Mouse (Mus musculus) midbrain, embryonic 15.5 days (tissue): Measurements from ENCODE around the gene Pacs1. TPM values are rescaled to one million over a fixed set of nuclear protein-coding genes. Genes with fewer than 3 reads are reported as not detected.

Experiments
- ATAC-seq: fragments of 200-750 bp; cut with Nextera tagmentation; replicated peaks from 2 replicates; pipeline ENCODE4 v1.8.0; 2017; ENCODE audit warnings: moderate TSS enrichment
- H3K27ac ChIP-seq: fragments of 300-500 bp; sonication (generic); 2 replicates; pipeline ENCODE4 v1.5.1; 2015; ENCODE audit warnings: mild to moderate bottlenecking, inconsistent platforms
- H3K27me3 ChIP-seq: fragments of 300-500 bp; sonication (generic); replicated peaks from 2 replicates; pipeline ENCODE4 v1.6.1; 2015; ENCODE audit warnings: inconsistent platforms
- H3K36me3 ChIP-seq: fragments of 300-500 bp; sonication (generic); replicated peaks from 2 replicates; pipeline ENCODE4 v1.6.1; 2015; ENCODE audit warnings: inconsistent platforms
- H3K4me1 ChIP-seq: fragments of 300-500 bp; sonication (generic); 2 replicates; pipeline ENCODE4 v1.6.1; 2015; ENCODE audit warnings: inconsistent platforms
- H3K4me2 ChIP-seq: fragments of 300-500 bp; sonication (generic); 2 replicates; pipeline ENCODE4 v1.6.1; 2015; ENCODE audit warnings: inconsistent platforms, mild to moderate bottlenecking, moderate library complexity
- H3K4me3 ChIP-seq: fragments of 300-500 bp; sonication (generic); 2 replicates; pipeline ENCODE4 v1.5.1; 2015; ENCODE audit warnings: mild to moderate bottlenecking, inconsistent platforms
- H3K9ac ChIP-seq: fragments of 300-500 bp; sonication (generic); 2 replicates; pipeline ENCODE4 v1.6.1; 2015; ENCODE audit warnings: mild to moderate bottlenecking, inconsistent platforms
- H3K9me3 ChIP-seq: fragments of 300-500 bp; sonication (generic); 2 replicates; pipeline ENCODE4 v1.6.1; 2016; ENCODE audit warnings: inconsistent platforms
- WGBS: fragments of 180-500 bp; shearing (Covaris S2); methylation state at CpG from one replicate; pipeline ENCODE4 v1.1.7; 2015; ENCODE audit warnings: mixed read lengths; 5-methylcytosine and 5-hydroxymethylcytosine counted together
- polyA plus RNA-seq: library from polyadenylated mRNA; unstranded; fragments of >200 nt; fragmentation: Nextera tagmentation; extraction: Ambion mirVana; gene quantifications from 2 replicates; pipeline ENCODE4 v1.2.1, GENCODE M21; 2015

Gene Pacs1
- polyA plus RNA-seq: 55.3 and 55.7 TPM in 2 replicates

GRCm38 (mm10) chr19:5272801-5273733 lies at the start of gene Pacs1:
Gene Pacs1, minus strand, starts transcription at chr19:5273119.
- Histone ChIP-seq H3K27me3 (no peaks in the 10 kb centered on the region), H3K27ac (peak within 1 kb of the TSS; percentile 93), H3K36me3 (peaks cover 20% of the 10 kb centered on the region), H3K4me2 (peak within 1 kb of the TSS; percentile 73), H3K4me1 (peaks cover 40% of the 10 kb centered on the region), H3K9me3 (no peaks in the 10 kb centered on the region), H3K4me3 (peak within 1 kb of the TSS; percentile 83), H3K9ac (peak within 1 kb of the TSS; percentile 86)
- WGBS: 1% methylated on average over 73 of the region's 97 CpGs
- ATAC-seq: peak; percentile 89

- no peak for ATAC-seq
- Histone ChIP-seq H3K27me3 (no peaks in the 10 kb centered on the region), H3K4me3 (no peak overlapping the region), H3K36me3 (no peaks in the 10 kb centered on the region), H3K4me1 (no peaks in the 10 kb centered on the region), H3K9ac (no peak overlapping the region), H3K9me3 (no peaks in the 10 kb centered on the region), H3K27ac (no peak overlapping the region), H3K4me2 (no peak overlapping the region)
- 91% methylated on average over 8 of the region's 8 CpGs for WGBS
These were observed 40.3 kb upstream of the Pacs1 start for GRCm38 (mm10) chr19:5313189-5313588.

- no peaks in the 10 kb centered on the region for H3K4me1 ChIP-seq
- no peaks in the 10 kb centered on the region for H3K27me3 ChIP-seq
- no peak overlapping the region for H3K9ac ChIP-seq
- no peak overlapping the region for H3K4me3 ChIP-seq
- H3K27ac ChIP-seq: no peak overlapping the region
- ATAC-seq: no peak
- WGBS: 83% methylated on average over 7 of the region's 7 CpGs
- H3K4me2 ChIP-seq: no peak overlapping the region
- peaks cover 30% of the 10 kb centered on the region for H3K36me3 ChIP-seq
- H3K9me3 ChIP-seq: no peaks in the 10 kb centered on the region
These were observed 36.1 kb upstream of the Pacs1 start for GRCm38 (mm10) chr19:5309025-5309424.

GRCm38 (mm10) chr19:5306968-5307734 lies 34.2 kb upstream of the Pacs1 start:
- ATAC-seq: no peak
- no peaks in the 10 kb centered on the region for H3K4me1 ChIP-seq
- H3K9me3 ChIP-seq: no peaks in the 10 kb centered on the region
- peak overlapping the region; percentile 10; the same call in 1 of the 2 replicates for H3K4me2 ChIP-seq
- H3K9ac ChIP-seq: no peak overlapping the region
- WGBS: 54% methylated on average over 98 of the region's 98 CpGs
- H3K27me3 ChIP-seq: no peaks in the 10 kb centered on the region
- H3K36me3 ChIP-seq: peaks cover 42% of the 10 kb centered on the region
- H3K27ac ChIP-seq: no peak overlapping the region
- H3K4me3 ChIP-seq: no peak overlapping the region

GRCm38 (mm10) chr19:5306279-5306678 lies 33.4 kb upstream of the Pacs1 start:
- H3K36me3 ChIP-seq: peaks cover 42% of the 10 kb centered on the region
- no peak overlapping the region for H3K4me2 ChIP-seq
- no peaks in the 10 kb centered on the region for H3K4me1 ChIP-seq
- H3K27me3 ChIP-seq: no peaks in the 10 kb centered on the region
- ATAC-seq: no peak
- no peaks in the 10 kb centered on the region for H3K9me3 ChIP-seq
- WGBS: 83% methylated on average over 6 of the region's 6 CpGs
- H3K4me3 ChIP-seq: no peak overlapping the region
- H3K27ac ChIP-seq: no peak overlapping the region
- H3K9ac ChIP-seq: no peak overlapping the region

GRCm38 (mm10) chr19:5302455-5302854 lies 29.5 kb upstream of the Pacs1 start:
- Histone ChIP-seq H3K27ac (no peak overlapping the region), H3K9me3 (no peaks in the 10 kb centered on the region), H3K27me3 (no peaks in the 10 kb centered on the region), H3K4me3 (no peak overlapping the region), H3K36me3 (peaks cover 36% of the 10 kb centered on the region), H3K4me2 (no peak overlapping the region), H3K4me1 (peaks cover 25% of the 10 kb centered on the region), H3K9ac (no peak overlapping the region)
- ATAC-seq: no peak
- 23% methylated on average over 4 of the region's 4 CpGs for WGBS

- 84% methylated on average over 6 of the region's 6 CpGs for WGBS
- Histone ChIP-seq H3K36me3 (peaks cover 21% of the 10 kb centered on the region; the same call in 1 of the 2 replicates), H3K27ac (no peak overlapping the region), H3K4me1 (peaks cover 31% of the 10 kb centered on the region), H3K9ac (no peak overlapping the region), H3K27me3 (no peaks in the 10 kb centered on the region), H3K9me3 (no peaks in the 10 kb centered on the region), H3K4me2 (no peak overlapping the region; the same call in 1 of the 2 replicates), H3K4me3 (no peak overlapping the region)
- no peak for ATAC-seq
These were observed 27.7 kb upstream of the Pacs1 start for GRCm38 (mm10) chr19:5300588-5300987.

- Histone ChIP-seq H3K4me1 (peaks cover 44% of the 10 kb centered on the region), H3K4me3 (peak within 1 kb of the TSS; percentile 77), H3K27me3 (no peaks in the 10 kb centered on the region), H3K36me3 (peaks cover 4% of the 10 kb centered on the region; the same call in 1 of the 2 replicates), H3K27ac (peak within 1 kb of the TSS; percentile 90), H3K4me2 (peak within 1 kb of the TSS; percentile 73), H3K9me3 (no peaks in the 10 kb centered on the region), H3K9ac (peak within 1 kb of the TSS; percentile 93)
- peak; percentile 79 for ATAC-seq
- WGBS: 3% methylated on average over 31 of the region's 32 CpGs
These were observed 25.2 kb upstream of the Pacs1 start, which contains the start of gene Gal3st3 for GRCm38 (mm10) chr19:5297903-5298800. Gene Gal3st3, plus strand, starts transcription at chr19:5298331.

- H3K27me3 ChIP-seq: no peaks in the 10 kb centered on the region
- H3K4me2 ChIP-seq: no peak overlapping the region
- H3K4me3 ChIP-seq: no peak overlapping the region
- no peak for ATAC-seq
- no peak overlapping the region for H3K9ac ChIP-seq
- peaks cover 44% of the 10 kb centered on the region for H3K4me1 ChIP-seq
- H3K27ac ChIP-seq: no peak overlapping the region
- H3K9me3 ChIP-seq: no peaks in the 10 kb centered on the region
- peaks cover 13% of the 10 kb centered on the region for H3K36me3 ChIP-seq
- WGBS: 83% methylated on average over 5 of the region's 5 CpGs
These were observed 23.7 kb upstream of the Pacs1 start for GRCm38 (mm10) chr19:5296630-5297029.

GRCm38 (mm10) chr19:5295736-5296075 lies 22.8 kb upstream of the Pacs1 start:
- Histone ChIP-seq H3K4me2 (peak overlapping the region; percentile 81), H3K9ac (peak overlapping the region; percentile 77), H3K27me3 (no peaks in the 10 kb centered on the region), H3K9me3 (no peaks in the 10 kb centered on the region), H3K4me3 (peak overlapping the region; percentile 59), H3K4me1 (peaks cover 43% of the 10 kb centered on the region), H3K27ac (peak overlapping the region; percentile 88), H3K36me3 (peaks cover 21% of the 10 kb centered on the region)
- ATAC-seq: peak; percentile 46
- WGBS: 6% methylated on average over 13 of the region's 13 CpGs

- Histone ChIP-seq H3K36me3 (peaks cover 26% of the 10 kb centered on the region), H3K4me3 (peak within 1 kb of the TSS; percentile 59), H3K9ac (peak within 1 kb of the TSS; percentile 77), H3K27me3 (no peaks in the 10 kb centered on the region), H3K27ac (peak within 1 kb of the TSS; percentile 88), H3K9me3 (no peaks in the 10 kb centered on the region), H3K4me1 (peaks cover 38% of the 10 kb centered on the region), H3K4me2 (peak within 1 kb of the TSS; percentile 81)
- ATAC-seq: peak; percentile 95
- under 1% methylated on average over 46 of the region's 46 CpGs for WGBS
These were observed 22.2 kb upstream of the Pacs1 start, which contains the start of gene Sf3b2 for GRCm38 (mm10) chr19:5294972-5295735. Gene Sf3b2, minus strand, starts transcription at chr19:5295455.
